Mouse (Mus musculus) mouse trophoblast stem cell (cell line): ENCODE data around the gene Gramd1b.

Source experiments
- in situ Hi-C, 2 experiments: fragments of 300-500 bp; cut with MseI, MboI; formaldehyde crosslinking; loops; 2 replicates in 1 of 2; 3 replicates in 1 of 2; pipeline ENCODE4 v1.15.1; 2025

Gene Gramd1b

DNA sequence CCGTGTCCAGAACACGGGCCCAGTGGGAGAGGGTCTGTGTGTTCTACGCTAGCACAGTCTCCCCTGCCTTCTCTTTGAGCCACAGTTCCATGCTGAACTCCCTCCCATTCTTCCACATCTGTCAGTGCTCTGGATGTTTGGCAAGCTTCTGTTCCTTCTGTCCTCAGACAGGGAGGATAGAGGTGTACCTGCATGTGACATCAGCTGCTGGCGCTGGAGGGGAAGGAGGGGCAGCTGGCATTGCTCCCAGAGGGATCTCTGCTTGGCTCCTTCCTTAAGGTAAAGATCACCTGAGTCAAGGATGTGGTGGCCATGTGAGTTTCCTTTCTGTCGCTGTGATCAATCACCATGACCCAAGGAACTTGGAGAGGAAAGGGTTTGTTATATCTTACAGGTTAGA lies 129.4 kb downstream of the Gramd1b start:
- in situ Hi-C loops: loop anchor here in 1 of 2 experiments (25.0 kb wide), 1 partner anchor 185 kb away; no protein-coding TSS in a partner anchor

- in situ Hi-C loops: loop anchor here in 1 of 2 experiments (25.0 kb wide), 1 partner anchor 186 kb away; no protein-coding TSS in a partner anchor
Observed at GRCm38 (mm10) chr9:40400854-40401253, 130.3 kb downstream of the Gramd1b start.

DNA sequence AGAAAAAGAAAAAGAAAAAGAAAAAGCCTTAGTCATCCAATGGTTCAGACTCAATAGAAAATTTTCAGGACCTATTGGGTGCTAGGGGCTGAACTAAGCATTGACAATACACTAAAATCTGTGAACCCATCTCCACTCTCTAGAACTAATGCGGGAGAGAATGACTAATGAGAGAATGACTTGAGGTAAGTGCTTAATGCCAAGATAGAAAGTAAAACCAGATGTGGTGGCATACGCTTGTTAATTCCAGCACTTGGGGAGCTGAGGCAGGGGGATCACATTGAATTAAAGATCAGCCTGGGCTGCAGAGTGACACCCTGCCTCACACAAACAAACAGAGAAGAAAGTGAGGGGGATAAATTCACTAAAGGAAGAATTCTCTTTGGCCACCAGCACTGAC lies 131.0 kb downstream of the Gramd1b start:
- in situ Hi-C loops: loop anchor here in 1 of 2 experiments (25.0 kb wide), 1 partner anchor 187 kb away; no protein-coding TSS in a partner anchor

DNA sequence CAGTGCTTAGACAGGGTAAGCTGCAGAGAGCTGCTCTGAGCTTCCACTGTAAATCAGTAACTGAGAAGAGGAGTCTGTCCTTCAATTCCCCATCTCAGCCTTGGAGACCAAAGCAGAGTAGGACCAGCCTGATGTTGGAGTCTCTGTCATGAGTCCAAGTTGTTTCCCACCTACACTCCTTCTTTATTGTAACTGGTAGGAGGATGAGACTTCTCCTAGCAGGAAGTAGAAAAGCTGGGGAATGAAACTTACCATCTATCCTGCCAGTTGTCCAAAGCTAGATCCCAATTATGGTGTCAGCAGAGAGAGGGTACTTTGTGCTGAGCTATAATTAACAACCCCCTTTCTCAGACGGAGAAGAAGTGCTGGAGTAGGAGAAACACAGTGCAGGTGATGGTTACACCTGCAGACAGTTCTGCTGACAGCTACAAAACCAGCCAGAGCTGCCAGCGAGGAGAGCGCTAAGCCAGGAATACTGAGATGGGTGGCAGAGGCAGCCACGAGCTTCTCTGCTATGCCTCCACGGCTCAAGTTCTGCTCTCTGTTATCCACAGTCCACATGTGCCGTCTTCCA lies 131.7 kb downstream of the Gramd1b start:
- in situ Hi-C loops: no loop called here

DNA sequence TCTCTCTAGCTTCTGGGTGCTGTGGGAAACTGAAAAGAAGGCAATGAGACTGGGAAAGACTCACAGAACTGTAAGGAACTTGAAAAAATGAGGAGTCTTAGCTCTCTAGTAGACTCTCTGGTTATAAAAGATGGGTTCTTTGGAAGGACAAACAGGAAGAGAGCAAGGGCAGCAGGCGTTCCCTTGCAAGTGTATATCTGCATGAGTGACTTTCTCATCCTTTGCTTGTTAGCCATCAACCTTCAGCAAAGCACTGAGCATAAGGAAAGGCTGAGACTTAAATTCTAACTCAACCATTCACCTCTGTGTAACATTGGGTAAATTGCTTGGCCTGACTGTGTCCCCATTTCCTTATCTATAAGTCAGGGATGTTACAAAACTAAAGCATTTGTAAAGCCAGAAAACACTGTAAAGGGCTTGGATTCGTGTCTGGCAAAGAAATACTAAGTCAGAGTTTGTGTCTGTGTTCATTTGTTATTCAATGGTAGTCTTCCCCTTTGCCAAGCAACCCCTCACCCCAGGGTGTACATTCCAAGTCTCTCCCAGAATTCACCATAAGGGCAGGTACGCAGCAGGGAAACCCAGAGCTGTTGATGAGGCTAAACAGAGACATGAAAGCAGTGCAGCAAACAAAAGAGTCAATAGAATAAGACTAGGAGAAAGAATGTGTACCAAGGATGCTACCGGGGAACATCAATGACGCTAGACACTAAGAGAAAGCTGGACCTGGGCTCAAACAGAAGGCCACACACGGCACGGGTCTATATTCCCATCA lies 133.5 kb downstream of the Gramd1b start:
- in situ Hi-C loops: no loop called here

DNA sequence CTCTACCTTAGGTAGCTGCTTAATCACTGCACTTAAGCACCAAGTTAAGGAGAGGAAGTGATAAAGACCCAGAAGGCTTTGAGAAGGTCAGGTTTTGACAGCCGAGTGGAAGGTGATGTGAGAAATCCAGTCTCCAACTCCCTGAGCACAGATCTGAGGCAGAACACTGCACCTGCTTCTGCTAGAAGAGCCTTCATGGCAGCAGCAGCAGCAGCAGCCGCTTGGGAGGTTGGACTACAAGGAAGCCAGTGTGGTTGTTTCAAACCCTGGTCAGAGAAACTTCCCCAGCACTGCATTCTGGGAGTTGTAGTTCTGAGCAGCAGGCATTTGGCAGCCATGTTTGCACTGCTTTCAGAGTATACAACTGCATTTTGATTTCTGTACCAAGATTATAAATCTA lies 134.1 kb downstream of the Gramd1b start:
- in situ Hi-C loops: no loop called here

- in situ Hi-C loops: no loop called here
Observed at GRCm38 (mm10) chr9:40396171-40396570, 135.0 kb downstream of the Gramd1b start.

DNA sequence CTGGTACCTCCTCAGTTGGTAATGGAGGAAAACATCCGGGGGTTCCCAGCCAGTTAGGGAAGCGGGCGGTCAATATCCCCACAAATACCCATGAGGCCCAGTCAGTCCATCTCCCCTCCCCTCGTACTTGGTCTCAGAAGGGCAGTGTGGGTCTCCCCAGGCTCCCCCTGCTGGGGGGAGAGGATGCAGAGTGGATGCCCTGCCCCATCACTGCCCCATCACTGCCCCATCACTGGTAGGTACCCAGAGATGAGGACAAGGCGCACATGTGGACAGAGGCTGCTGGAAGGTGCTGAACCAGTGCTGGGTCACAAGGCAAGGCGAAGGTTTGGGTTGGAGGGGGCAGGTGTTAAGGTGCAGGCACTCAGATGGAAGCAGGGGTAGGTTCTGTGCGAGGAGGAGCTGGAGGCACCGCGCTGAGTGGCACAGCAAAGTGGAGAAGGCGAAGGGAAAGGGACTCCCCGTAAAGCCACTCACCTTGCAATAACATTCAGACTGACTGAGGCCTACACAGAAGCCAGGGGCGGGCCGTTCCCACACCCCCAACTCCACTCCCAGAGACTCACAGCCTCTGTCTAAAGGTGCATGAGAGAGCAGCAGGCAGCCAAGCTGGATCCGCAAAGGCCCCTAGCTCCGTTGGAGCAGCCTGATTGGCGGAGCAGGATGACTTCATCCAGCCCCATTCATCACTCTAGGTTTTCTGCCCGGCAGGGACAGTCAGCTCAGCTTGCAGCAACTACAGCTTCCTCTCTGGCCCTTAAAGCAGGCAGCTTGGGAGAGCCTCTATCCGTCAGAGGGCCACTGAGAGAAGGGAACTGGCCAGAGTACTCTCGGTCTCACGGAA lies 139.1 kb downstream of the Gramd1b start:
- in situ Hi-C loops: no loop called here

DNA sequence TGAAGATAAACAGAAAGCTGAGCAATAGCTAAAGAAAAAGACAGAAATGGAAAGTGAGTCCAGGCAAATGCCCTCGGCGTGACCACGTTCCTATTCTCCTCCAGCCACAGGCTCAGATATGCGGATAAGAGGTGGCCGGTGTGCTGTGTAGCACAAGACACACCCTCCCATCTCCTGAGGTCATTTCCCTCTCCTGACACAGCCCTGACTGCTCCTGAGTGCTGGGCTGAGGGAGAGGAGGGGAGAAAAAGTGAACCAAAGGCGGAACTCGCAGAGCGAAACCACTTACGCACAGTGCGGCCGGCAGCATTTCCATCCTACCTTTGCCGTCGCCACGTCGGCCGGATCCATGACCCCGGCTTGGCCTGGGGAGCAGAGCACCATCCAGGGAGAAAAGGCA lies 139.8 kb downstream of the Gramd1b start:
- in situ Hi-C loops: no loop called here

GRCm38 (mm10) chr9:40390904-40391303 lies 140.3 kb downstream of the Gramd1b start:
- in situ Hi-C loops: no loop called here

GRCm38 (mm10) chr9:40390396-40390760 lies 140.8 kb downstream of the Gramd1b start:
- in situ Hi-C loops: no loop called here

DNA sequence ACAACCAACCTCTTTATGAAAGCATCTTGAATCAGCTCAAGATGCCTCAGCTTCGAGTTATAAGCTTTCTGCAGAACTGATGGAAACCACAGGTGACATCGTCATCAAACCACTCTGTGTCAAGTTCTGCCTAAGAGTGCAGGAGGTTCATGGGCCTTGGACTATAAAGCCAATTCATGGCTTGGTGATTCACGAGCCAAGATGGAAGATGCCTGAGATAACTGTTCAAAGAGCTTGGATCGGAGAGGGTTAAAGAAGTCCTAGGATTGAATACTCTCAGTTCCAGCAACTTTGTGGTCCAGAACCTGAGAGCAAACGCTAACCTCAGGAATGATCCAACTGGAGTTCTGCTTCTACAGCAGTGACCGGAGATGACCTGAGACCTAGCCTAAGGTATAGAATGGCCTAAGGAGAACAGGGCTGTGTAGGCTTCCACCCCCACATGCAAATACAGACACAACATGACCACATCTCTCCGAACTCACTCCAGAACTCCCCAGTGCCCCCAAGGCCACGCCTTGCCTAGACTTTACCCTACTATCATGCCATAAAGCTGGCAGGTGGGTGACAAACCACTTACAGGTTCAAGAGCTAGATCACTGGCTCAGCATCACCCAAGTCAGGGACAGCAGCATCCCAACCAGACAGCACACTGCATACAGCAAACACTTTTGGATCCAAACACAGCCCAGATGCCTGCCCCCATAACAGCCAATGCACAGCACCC lies 141.4 kb downstream of the Gramd1b start:
- in situ Hi-C loops: no loop called here

DNA sequence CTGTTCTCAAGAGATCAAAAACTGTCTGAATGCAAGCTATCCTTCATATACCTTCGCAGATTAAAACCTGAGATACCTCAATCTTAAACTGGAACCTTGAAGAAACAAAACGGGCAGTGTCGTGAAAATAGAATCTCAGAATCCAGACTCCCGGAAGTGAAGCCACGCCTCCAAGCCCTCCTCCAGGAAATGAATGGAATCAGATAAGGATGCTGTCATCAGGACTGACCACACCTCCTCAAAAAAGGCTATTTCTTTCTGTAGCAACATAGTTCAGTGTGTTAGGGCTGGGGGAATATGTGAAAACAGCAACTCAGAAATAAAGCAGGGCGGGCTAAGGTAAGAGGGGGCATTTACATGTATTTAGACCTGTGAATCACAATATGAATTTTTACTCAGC lies 142.0 kb downstream of the Gramd1b start:
- in situ Hi-C loops: no loop called here

GRCm38 (mm10) chr9:40384781-40385180 lies 146.4 kb downstream of the Gramd1b start:
- in situ Hi-C loops: no loop called here

DNA sequence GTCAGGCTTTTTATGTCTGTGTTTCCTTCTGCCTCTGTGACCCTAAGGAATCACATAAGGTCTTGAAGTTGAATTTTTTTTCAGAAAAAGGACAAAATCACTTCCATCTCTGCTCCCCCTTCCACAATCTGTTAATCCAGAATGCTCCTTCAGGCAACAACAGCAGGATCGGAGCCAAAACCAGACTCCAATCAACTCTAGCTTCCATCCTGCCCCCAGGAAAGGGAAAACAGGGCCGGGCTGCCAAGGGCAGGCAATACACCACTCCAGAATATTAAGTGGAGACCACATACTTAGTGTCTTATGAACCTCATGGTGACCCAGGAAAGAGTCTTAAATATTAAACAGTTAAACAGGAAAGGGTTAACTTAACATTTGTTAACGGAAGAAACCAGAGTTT lies 148.7 kb downstream of the Gramd1b start:
- in situ Hi-C loops: no loop called here

DNA sequence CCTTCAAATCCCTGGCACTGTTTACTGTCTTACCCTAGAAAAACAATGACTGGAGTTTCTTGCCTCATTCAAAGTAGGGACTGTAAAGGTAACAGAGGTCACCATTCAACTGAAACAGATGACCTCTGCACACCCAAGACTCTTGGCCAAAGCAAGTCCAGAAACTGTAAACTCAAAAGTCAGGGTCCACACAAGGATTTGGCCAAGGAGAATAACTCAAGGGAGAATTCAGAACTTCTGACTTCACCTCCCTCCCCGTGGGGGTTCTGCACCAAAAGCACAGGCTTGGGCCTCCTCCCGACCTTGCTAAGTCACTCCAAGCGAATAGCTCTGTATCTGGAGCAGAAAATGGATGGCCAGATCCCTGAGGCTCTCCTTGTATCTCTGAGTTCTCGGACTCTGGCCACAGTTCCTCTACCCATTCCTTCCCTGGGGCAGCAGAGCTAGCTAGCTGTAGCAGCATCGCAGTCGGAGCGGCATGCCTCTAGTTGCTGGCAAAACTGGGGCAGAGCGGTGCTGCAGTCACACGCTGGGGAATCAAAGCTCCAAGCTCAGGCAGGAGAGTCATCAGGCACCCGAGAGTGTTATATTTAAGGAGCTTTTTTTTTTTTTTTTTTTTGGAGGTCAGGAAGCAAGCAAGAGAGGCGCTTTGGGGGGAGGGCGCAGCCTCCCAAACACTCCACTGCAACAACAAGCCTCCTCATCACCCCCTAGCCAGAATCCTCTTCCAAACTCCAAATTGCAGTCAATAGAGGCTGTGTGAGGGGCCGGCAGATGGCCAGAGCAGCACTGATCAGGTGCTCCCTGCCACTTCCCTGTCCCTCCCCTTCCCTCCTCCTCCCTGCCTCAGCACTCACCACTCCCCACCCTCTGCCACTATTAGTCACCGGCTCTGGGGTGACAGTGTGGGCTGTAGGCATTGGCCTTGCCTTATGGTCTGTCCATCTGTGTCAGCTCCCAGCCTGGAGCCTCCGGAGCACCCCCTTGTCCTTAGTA lies 149.5 kb downstream of the Gramd1b start:
- in situ Hi-C loops: no loop called here

GRCm38 (mm10) chr9:40376711-40377410 lies 154.3 kb downstream of the Gramd1b start:
- in situ Hi-C loops: no loop called here

DNA sequence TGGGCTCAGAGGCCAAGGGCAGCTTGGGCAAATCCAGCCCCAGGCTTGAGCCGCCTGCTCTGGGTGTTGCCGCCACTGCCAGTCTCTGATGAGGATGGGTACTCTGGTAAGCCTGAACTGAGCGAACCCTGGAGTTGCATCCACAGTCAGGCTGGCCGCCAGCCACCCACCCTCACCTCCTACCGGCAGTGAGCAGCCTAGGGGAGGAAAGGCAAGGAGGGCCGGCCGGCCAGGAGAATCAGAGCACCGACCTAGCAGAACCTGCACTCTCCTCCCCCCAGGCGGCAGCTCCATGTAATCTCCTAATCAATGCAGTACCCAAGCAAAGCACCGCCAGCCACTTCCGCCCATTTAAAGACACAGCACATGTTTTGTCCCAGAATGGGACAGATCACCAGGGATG lies 155.0 kb downstream of the Gramd1b start:
- in situ Hi-C loops: no loop called here

DNA sequence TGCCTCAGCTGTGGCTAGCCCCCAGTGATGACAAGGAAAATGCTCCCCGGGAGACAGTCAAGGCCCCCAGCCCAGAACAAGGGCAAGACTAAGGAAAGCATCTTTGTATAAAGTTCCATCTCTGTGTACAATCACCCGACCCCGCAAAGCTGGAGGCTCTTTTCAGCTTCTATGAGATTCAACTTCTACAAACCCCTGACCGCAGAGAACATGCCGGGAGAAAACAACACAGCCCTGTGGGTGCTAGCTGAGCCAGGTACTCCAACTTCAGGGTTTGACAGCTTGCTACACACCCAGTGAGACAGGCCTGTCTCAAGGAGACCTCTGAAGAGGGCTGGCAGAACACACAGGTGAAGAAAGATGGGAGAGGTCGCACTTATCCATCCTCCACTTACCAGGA lies 155.7 kb downstream of the Gramd1b start:
- in situ Hi-C loops: no loop called here

GRCm38 (mm10) chr9:40374992-40375391 lies 156.2 kb downstream of the Gramd1b start:
- in situ Hi-C loops: no loop called here
